Mouse (Mus musculus) heart, postnatal 14 days (tissue): ENCODE data around the gene Kmt5c. TPM values are rescaled to one million over a fixed set of nuclear protein-coding genes. Genes with fewer than 3 reads are reported as not detected.

Source experiments
- DNase-seq, 2 experiments: peaks; one replicate each; pipeline ENCODE4 v3.0.0; 2021 to 2022
- intact Hi-C: fragments of 180-260 bp; cut with DNase I; formaldehyde crosslinking; loops from one replicate; pipeline ENCODE4 v1.15.1; 2025
- long read RNA-seq, 2 experiments: library from polyadenylated mRNA; stranded (forward); transcript quantifications; one replicate each; pipeline ENCODE4 v2.0.0; 2021
- total RNA-seq, 2 experiments: library from RNA; stranded (reverse); gene quantifications; 2 replicates each; pipeline ENCODE4 v1.2.3; 2021

Gene Kmt5c
- 10 to 100 TPM; 30.5 to 31.9 TPM for total RNA-seq
- long read RNA-seq, experiment 1, transcript Kmt5c-202 (9 exons, 2,774 nt), result minor isoform, 6 of 39 reads
- long read RNA-seq, experiment 1, transcript Kmt5c-203 (9 exons, 2,177 nt), result major isoform, 16 of 39 reads
- long read RNA-seq, experiment 1, partial matches to known transcripts, result 6 of 39 reads
- long read RNA-seq, experiment 1, other reads (novel, unspliced or antisense), result 11 of 39 reads
- long read RNA-seq, experiment 2, transcript Kmt5c-203 (9 exons, 2,177 nt), result major isoform, 21 of 40 reads
- long read RNA-seq, experiment 2, transcript Kmt5c-202 (9 exons, 2,774 nt), result minor isoform, 6 of 40 reads
- long read RNA-seq, experiment 2, partial matches to known transcripts, result 4 of 40 reads
- long read RNA-seq, experiment 2, other reads (novel, unspliced or antisense), result 7 of 40 reads

DNA sequence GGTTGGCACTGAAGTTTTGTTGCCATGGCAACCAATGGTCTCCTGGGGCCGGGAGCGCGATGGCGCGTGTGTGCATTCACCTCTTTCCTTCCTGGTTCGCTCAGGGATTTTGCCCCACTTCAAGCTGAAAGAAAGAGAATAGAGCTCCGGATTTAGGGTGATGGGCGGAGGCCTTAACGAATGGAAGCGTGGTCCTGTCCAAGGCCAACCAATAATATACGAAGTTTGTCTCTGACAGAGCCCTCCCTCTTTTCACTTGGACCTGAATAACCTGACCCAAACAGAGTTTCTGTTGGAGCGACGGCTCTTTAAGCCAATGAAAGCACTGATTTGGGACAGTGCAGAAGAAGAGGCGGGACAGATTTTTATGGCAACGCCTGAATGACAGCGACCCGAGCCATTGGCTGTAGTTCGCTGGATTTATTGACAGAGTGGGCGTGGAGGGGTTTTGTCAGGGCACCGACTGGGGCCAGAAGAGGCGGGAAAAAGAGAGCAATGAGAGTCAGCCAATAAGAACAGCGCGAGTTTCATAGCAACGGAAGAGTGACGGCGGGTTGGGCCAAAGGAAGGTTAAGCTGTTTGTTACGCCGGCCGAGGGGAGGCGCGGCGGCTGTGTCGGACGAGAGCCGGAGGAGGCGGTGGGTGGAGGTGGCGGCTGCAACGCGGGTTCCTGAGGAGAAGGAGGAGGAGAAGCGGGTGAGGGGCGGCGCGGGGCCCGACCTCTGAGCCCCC lies at the start of gene Kmt5c:
Kmt5c (plus strand) TSS at position 572 of the 732 bp plus-strand sequence.
- intact Hi-C loops, result loop anchor here (2.0 kb wide), 1 partner anchor 49 kb away; the partner anchor contains the start of gene Tmem238
- peak; percentile 95 to 96 for DNase-seq

DNA sequence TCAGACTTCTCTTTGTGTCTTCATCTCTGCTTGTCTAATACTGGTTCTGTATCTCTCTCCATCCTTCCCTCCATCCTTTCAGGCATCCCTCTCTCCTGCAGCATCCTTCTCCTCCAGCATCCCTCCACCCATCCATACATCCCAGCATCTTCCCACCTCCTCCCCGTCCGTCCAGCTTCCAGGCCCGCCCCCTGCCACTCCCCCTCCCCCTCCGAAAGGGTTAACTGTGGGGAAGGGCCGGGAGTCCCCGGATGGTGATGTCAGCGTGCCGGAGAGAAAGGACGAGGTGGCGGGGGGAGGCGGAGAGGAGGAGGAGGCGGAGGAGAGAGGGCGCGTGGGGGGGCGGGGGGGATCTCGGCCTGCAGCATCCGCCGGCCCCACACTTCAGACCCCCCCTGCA lies 49.5 kb upstream of the Kmt5c start, which contains the start of gene Brsk1:
Brsk1 (plus strand) TSS at position 218 of the 400 bp plus-strand sequence.
- peak; percentile 59 to 75 for DNase-seq

DNA sequence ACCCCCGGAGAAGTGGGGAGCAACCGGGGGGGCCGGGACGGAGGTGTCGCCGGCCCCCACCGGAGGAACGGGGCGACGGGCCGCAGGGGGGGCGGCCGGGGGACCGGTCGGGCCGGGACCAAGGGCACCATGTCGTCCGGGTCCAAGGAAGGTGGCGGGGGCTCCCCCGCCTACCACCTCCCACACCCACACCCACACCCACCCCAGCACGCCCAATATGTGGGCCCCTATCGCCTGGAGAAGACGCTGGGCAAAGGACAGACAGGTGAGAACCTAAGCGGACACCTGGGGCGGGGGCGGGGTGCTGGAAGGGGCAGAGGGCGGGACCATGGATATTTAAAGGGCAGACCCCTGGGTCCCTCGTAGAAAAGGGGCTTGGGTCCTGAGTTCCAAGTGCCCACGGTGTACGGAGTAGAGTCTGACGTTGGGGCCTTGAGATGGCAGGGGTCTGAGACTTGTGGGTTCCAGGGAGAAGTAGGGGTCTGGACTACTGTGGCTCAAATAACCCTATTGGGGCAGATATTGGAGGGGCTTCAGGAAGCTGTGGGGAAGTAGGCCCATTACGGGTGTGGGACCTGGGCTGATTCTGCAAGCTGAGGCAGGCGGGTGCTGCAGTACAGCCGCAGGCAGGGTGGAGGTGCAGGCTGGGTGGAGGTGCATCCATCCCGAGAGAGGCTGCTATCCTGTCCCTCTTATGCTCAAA lies 48.8 kb upstream of the Kmt5c start:
- peak in 1 of 2 experiments; percentile 11 for DNase-seq
- intact Hi-C loops, result no loop called here

More for the DNA sequence above, 49.5 kb upstream of the Kmt5c start, which contains the start of gene Brsk1:
- intact Hi-C loops, result no loop called here

DNA sequence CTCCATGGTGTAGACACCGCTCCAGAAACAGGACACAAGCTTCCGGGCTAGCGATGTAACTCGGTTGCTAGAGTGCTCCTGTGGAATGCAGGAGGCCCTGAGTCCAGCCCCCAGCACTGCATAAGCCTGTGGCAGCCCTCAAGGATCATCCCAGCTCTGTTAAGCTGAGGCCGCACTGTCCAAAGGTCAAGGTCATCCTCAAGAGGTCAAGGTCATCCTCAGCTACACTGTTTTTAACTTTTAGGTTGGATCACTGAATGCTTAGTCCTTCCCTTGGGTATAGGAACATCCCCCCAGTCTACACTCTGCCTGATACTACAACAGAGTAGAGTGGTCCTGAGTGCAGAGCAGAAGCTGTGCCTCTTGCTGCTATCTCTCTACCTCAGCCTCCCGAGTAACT lies 46.9 kb upstream of the Kmt5c start:
- intact Hi-C loops, result no loop called here
- no peak for DNase-seq

DNA sequence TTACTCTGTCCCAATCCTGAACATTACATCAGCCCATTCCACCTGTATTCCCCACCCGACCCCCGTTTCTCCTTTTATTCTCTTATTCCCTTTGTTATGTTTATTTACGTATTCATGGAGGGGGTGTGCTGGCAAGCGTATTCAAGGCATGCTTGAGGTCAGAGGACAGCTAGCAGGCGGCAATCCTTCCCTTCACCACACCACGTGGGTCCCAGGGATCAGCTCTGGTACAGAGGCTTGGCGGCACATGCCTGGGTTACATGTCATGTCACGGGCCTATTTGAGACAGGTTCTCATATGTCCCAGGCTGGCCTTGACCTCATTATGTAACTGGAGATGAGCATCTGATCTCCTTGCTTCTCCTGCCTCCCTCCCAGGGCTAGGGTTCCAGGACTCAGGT lies 37.6 kb upstream of the Kmt5c start:
- intact Hi-C loops, result loop anchor here (10.0 kb wide), 1 partner anchor 148 kb away; no protein-coding TSS in a partner anchor
- DNase-seq, result no peak

DNA sequence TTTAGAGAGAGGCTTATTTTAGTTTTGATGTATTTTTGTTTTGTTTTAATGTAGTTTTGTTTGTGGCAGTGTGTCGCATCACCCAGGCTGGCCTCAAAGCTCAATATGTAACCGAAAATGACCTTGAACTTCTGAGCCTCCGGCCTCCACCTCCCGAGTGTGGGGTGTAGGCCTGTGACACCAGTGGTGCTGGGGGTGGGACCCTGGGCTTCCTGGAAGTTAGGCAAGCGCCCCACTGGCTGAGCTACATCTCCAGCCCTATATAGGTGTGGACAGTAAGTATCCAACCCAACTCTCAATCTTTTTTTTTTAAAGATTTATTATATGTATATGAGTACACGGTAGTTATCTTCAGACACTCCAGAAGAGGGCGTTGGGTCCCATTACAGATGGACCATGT lies 36.7 kb upstream of the Kmt5c start:
- intact Hi-C loops, result loop anchor here (10.0 kb wide), 1 partner anchor 148 kb away; no protein-coding TSS in a partner anchor
- no peak for DNase-seq

DNA sequence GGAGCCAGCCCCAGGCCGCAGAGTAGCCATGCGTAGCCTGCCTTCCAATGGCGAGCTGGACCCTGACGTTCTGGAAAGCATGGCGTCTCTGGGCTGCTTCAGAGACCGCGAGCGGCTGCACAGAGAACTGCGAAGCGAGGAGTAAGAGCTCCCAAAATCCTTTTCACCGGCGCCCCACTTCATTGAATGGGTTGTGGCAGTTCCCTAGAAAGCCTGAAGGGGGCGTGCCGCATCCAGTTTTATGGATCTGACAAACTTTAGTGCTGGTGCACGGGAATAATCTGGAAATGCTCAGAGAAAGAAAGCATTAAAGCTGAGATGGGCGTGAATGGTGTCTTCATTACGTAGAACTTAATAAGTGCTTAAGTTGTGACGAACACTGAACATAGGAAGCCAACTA lies 34.8 kb upstream of the Kmt5c start:
- peak; percentile 30 to 39 for DNase-seq
- intact Hi-C loops, result loop anchor here (5.0 to 10.0 kb wide), 2 partner anchors 92 to 150 kb away; no protein-coding TSS in a partner anchor

DNA sequence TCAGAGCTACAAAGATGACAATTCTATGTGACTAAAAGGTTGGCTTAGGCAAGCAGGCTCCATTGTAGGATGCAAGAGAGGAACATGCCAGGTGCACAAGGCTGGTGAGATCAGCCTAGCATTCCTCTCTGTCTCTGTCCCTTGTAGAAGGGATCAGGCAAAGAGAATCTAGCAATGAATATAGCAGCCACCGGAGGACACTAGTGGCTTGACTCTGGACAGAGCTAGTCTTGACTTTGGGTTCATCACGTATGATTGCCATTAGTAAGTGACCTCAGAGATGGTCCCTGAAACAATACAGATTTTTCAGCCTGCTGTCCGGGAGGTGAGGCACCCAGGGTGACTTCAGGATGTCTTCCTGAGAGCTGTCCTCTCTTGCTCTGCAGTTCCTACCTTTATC lies 27.3 kb upstream of the Kmt5c start:
- no peak for DNase-seq
- intact Hi-C loops, result no loop called here

DNA sequence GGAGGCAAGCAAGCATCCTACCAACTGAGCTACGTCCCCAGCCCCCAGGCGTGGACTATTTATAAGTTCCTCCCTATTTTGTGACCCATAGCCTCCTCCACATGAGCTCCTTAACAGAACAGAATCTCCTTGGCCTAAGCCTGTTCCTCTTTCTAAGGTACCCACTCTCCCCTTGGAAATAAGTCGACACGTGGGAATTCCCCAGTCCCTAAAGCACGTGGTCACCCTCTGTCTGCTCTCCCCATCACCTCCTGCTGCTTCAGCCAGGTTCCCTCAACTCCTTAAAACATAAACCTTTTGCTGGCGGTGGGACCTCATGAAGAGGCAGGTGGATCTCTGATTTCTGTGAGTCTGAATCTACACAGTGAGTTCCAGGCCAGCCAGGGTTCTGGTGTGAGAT lies 23.0 kb upstream of the Kmt5c start:
- DNase-seq, result no peak
- intact Hi-C loops, result no loop called here

DNA sequence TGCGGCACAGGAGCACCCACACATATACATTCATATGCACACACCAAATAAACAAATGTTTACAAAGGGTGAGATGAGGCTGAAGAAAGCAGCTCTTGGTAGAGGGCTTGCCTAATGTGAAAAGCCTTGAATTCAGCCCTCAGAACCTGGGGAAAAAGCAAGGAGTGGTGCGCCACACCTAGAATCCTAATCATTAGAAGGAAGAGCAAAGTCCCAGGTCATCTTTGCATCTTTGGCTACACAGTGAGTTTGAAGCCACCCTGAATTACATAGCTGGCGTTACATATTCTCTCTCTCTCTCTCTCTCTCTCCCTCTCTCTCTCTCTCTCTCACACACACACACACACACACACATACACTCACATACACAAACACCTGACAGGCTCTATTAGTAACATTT lies 20.6 kb upstream of the Kmt5c start:
- intact Hi-C loops, result no loop called here
- DNase-seq, result no peak

DNA sequence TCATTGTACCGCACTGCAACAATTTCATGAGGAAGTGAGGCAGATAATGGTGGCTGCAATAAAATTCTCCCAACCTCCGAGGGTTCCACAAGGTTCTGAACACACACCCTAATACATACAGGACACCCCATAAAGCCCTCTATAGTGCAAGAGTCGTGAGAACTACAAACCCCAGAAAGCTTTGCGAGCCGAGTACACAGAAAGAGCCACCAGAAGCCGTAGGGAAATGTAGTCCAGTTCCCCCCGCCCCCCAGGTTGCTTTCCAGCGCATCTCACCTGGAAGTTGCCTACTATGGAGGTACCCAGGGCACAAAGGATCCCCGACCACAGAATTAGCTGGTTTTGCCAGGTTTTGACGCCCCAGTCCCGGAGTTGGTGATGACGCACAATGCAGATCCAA lies 16.4 kb upstream of the Kmt5c start:
- DNase-seq, result peak in 1 of 2 experiments; percentile 26

DNA sequence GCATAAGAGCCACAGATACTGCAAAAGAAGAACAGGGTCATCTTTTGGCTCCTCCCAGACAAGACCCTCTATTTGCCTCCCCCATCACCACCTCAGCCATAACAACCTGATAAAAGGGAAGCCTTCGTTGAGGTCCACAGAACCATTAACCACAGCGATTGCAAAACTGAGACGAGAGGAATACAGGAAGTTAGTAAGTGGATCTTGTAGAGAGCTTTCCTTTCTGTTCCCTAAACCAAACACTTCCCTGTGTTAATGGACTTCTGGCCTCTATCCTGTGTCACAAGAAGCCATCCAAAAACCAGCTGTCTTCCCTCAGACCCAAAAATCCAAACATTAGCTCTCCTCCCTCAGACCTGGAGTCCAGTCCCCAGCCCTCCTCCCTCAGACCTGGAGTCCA lies 15.6 kb upstream of the Kmt5c start:
- intact Hi-C loops, result no loop called here
- DNase-seq, result no peak

More for the DNA sequence above, 16.4 kb upstream of the Kmt5c start:
- intact Hi-C loops, result no loop called here

DNA sequence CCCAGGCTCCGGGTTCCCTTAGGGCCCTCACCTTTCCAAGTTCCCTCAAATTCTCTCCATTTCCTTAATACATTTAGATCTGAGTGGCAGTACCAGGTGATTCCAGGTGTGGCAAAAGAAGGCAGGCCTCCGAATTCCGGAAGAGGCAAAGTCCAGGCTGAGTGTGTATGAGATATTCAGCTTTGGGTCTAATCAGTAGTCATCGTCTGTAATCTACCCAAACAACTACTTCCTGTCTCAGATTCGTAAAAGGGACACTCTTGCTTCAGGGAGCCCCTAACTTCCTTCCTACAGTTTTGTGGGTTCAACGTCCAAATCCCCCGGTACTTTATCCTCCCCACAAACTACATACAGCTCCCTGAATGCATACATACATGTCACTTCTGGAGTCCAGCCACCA lies 14.7 kb upstream of the Kmt5c start, which contains the start of gene Tmem150b:
Tmem150b (minus strand) TSS at position 81 of the 400 bp plus-strand sequence.
- intact Hi-C loops, result no loop called here
- no peak for DNase-seq

DNA sequence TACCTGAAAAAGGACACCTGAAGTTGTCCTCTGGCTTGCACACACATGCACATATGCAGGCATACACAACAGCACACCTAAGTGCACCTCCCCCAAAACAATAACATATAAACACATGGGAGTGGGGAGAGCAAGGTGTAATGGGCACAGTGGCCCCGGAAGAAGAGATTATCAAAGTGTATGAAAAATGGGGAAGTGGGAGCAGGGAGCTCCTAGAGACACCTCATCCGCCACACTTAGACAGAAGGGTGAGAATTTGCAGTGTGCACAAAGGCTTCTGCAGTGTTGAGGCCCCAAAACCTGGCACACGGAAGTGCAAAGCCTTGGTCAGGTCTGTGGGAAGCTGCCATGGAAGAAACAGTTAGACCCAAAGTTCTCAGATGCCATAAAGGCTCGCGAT lies 8.8 kb upstream of the Kmt5c start:
- intact Hi-C loops, result no loop called here
- DNase-seq, result no peak

DNA sequence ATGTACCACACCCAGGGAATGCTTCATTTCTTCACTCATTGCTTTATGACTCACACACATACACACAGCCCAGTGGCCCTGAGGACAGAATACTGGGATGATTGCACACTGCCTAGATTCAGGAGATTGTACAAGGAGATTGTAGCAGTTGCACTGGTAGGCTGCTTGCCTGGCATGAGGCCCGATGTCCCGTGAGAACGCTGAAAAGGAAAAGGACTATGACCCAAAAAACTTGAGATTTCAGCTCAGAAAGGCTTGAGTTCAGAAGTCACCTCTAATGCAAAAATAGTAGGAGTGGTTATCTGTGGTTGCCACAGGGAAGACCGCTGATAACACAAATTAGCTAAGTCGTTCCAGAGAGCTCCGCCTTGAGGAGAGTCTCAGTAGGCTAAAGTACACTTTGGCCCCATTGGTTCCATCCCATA lies 6.9 kb upstream of the Kmt5c start:
- DNase-seq, result no peak
- intact Hi-C loops, result no loop called here

DNA sequence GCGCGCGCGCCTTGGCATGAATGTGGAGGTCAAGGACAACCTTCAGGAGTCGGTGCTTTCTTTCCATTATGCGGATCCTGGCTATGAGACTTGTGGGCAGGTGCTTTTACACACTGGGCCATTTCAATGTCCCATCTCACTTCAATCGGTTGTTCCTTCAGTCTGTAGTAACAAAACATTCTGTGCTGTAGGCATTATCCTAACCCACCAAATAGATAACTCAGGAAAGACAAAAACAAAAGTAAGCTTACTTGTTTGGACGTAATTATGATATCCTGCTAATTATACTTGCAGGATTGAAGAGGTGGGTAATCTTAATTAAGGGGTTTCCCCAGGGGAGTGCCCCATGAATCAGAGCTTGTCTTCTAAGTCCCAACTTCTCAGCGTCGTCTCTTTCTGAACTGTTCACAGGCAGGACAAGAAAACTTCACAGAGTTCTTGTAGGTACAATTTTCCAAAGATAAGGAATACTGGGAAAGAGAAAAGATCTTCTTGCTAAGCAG lies 823 bp upstream of the Kmt5c start:
- DNase-seq, result no peak

DNA sequence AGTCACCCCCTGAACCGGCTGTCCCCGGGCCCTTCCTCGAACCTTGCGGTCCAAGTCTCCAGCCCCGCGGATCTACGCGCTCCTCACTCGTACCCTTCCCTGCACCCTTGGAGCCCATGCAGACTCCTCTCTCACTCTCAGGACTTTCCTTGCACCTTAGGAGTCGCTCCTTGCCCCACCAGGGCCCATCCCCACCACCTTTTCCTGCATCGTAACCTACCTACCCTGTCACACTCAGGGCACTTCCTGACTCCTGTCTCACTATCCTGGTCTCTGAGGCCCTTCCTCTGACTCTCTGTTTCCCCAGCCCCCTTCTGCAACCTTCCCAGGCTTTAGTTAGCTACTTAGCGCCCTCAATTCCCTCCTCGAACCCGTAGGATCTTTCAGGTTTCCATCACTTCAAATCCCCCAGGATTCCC lies 403 bp downstream of the Kmt5c start:
- intact Hi-C loops, result loop anchor here (2.0 kb wide), 1 partner anchor 48 kb away; the partner anchor contains the start of gene Tmem238
- DNase-seq, result no peak

More for the DNA sequence above, 823 bp upstream of the Kmt5c start:
- intact Hi-C loops, result no loop called here

DNA sequence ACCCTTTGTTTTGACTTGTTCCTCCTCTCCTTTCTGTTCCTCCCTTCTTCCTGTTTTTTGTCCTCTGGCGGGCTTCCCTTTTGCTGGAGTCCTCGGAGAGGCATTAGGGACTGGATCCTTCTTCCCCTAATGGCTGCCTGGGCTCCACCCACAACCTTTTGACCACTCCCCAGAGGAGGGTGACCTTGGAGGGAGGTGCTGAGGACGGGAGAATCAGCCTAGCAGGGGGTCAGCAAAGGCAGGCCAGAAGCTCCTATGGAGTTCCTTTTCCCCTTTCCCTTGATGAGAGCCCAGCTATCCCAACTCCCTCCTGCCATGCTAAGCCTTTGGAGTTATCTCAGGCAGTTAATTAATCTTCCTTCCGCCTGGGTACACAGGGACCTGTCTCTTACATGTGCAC lies 1.2 kb downstream of the Kmt5c start:
- intact Hi-C loops, result loop anchor here (2.0 kb wide), 1 partner anchor 48 kb away; the partner anchor contains the start of gene Tmem238
- DNase-seq, result peak; percentile 67 to 73

DNA sequence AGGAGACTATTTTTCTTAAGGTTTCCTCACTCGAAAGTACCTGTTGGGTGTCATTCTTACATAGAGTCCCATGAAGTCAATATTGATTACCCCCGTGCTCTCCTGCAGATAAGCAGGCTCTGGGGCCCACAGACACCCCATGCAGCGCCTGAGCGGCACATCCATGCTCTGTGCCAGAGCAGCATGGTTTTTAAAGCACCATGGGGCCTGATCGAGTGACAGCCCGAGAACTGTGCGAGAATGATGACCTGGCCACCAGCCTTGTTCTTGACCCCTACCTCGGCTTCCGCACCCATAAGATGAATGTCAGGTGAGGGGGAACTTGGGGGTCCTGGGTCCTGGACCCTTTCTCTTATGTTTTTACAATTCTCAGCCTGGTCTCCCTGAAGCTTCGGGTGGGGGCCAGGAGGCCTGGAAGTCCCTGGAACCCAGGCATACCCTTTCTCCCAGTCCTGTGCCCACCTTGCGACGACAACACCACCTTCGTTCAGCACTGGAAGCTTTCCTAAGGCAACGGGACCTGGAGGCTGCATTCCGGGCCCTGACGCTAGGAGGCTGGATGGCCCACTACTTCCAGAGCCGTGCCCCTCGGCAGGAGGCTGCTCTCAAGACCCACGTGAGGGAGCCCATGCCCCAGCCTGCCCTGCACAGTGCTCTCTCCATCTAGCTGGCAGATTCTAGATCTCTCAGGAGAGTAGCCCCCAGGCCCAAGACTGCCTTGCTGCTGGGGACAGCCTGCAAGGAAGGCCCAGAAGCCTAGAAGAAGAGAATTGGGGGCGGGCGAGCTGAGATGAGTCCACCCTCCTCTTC lies 2.0 kb downstream of the Kmt5c start:
- no peak for DNase-seq
- intact Hi-C loops, result loop anchor here (2.0 kb wide), 1 partner anchor 47 kb away; the partner anchor contains the start of gene Tmem238
